Mouse (Mus musculus) kidney, adult 2 months (tissue): Measurements from ENCODE around the gene Adcy7.

ENCODE experiments used
- CTCF ChIP-seq: fragments of 200-500 bp; conservative IDR thresholded peaks from 2 replicates; pipeline ENCODE4 v1.5.1; 2011; ENCODE audit warnings: low read depth, mild to moderate bottlenecking, control low read depth, low read length, moderate library complexity, mixed read lengths; ENCODE audit not compliant: insufficient read depth, insufficient read length
- POLR2A ChIP-seq: fragments of 200-500 bp; IDR thresholded peaks from one replicate; pipeline ENCODE4 v1.6.1; 2011; ENCODE audit warnings: low read depth, low read length, control low read depth

DNA sequence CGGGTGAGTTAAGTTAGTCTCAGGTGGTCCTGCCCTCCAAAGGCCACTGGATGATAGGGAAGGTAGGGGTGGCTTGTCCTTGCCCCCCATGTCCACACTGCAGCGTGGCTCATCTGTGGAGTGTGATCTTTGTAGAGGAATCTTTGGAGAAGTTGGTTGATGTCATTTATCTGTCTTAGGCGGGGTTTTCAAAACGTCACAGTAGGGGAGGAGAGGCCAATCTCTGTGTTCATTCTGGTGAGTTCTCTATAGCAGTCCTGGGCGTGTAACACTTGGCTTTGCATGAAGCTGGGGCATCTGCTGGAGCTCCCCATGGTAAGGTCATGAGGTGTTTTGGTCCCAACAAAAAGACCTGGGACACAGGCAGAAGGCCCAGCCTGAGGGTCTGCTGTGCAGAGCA, 1.9 kb downstream of the Adcy7 start:
- no peak for TF ChIP-seq CTCF
- TF ChIP-seq POLR2A: no peak
